Mouse (Mus musculus): ENCODE results near the gene Atp6v0e.

Gene Atp6v0e

DNA sequence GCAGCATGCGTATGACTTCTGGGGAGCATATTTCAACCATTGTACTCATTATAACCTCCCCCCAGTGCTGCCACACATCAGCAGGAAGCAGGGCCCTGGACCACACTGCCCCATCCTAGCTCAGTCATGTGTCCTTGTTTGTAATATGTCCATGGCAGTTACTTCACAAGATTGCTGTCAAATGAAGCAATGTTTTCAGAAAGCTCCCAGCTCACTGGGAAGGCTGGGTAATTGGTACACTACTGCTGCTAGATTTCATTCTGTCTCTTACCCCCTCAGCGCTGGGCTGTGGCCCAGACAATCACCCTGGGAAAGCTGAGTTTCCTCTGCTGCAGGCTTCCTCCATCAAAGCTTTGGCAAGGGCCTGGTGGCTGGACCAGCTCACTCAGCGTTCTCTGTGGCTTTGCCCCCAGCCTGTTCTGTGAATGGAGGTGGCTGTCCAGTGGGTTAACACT, 22.7 kb upstream of the Atp6v0e start:
- DNase-seq (ENCODE audit: low read depth), result no peak

GRCm38 (mm10) chr17:26643456-26643855, 19.6 kb upstream of the Atp6v0e start:
- DNase-seq (ENCODE audit: low read depth), result no peak

GRCm38 (mm10) chr17:26643993-26644392, 19.0 kb upstream of the Atp6v0e start:
- no peak for DNase-seq (ENCODE audit: low read depth)

- DNase-seq (ENCODE audit: low read depth), result no peak
These were observed 18.3 kb upstream of the Atp6v0e start for GRCm38 (mm10) chr17:26644509-26645410.

DNA sequence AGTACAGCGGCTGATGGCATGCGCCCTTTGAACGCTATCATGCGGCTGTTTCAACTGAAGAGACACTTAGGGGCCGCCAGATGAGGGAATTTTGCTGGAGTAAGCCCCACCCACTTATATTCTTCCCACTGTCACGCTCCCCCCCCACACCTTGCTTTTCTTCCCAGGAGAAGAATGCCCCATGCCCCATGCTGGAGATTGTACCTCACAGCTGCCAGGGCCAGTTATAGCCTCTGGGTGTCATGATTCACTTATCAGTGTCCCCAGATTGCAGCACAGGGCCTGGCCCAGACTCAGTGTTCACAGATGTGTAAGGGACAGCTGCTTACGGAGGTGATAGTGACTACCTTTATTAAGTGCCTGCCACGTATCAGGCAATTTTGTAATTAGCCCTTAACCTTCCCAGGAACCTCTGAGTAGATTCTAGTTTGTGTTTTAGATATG, 17.6 kb upstream of the Atp6v0e start:
- no peak for DNase-seq (ENCODE audit: low read depth)

DNA sequence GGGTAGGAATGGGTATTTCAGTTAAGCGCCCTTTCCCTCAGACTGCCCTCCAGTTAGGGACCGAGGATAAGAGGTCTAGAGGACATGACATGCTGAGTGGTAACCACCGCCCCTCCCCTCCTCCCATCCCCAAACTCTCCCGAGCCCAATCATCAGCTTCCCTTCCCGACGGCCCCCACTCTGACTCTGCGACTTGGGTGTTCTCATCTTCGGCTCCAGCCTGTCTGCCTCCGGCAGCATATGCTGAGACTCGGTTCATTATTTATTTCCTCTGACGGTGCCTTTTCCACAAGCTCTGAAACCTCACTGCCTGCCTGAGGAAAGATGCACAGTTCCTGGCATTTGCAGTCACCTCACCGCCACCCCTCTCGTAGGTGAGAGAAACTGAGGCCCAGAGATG, 15.7 kb upstream of the Atp6v0e start:
- no peak for DNase-seq (ENCODE audit: low read depth)

- no peak for DNase-seq (ENCODE audit: low read depth)
These were observed 13.5 kb upstream of the Atp6v0e start for GRCm38 (mm10) chr17:26649565-26649964.

DNA sequence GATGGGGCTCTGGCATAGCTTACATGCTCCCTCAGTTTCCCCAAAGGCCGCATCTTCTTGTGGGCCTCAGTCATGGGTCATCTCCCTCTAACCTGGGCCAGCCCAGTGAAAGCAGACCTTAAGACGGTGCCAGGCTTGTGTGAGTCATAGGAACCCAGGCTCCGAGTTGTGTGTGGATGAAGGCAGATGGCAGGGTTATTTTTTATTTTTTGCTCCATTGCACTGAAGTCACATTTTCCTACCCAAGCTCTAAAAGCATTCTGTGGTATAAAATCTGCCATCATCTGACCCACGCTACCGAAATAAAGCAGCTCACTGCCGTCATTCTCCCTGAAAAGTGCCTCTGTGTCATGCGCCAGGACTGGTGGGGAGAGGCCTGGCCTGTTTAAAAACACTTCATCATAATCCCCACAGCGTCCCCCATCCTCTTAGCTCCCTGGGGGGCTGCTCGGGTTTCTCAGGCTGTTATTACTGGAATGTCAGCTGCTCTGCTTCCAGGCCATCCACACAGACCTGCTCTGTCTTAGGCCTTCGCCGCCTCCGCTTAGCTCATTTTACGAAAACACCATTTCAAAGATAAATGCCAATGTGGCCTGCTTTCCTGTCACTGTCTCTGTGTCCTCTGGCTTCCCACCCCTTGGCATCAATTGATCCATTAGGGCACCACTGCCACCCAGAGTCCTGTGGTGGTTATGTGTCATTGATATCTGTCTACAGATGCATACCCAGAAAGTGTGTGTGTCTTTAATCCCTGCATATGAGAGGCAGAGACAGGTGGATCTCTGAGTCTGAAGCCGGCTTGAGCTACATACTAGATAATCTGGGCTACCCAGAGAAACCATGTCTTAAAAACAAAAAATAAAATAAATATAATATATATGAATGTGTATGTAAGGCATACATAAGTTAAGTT, 12.3 kb upstream of the Atp6v0e start:
- no peak for DNase-seq (ENCODE audit: low read depth)

DNA sequence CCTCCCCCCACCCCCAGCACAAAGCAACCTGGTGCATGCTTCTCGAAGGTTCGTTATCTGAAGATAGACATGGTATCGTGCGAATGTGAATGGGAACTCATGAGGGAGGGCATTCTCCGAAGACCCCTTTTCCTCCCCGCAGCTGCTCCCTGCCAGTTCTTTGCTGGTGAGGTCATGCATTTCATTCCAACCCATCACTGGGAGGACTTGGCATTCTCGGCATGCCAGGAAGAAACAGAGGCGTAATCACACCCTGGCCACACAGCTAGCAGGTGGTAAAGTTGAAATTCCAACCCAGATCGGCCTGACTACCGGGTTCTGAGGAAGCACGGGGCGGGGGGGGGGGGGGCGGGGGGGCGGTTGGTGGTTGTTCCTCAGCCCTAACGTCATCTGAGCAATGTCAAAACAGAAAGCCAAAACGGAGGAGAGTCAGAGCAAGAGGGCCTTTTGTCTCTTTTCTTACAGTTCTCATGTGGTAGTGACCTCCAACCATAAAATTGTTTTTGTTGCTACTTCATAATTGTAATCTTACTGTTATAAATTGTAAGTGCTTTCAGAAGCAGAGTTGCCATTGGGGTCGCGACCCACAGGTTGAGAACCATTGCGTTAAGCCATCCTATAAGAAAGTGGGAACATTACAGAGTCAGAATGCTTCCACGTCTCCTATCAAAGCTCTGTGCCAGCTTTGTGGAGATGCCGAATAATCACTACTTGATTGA, 4.0 kb upstream of the Atp6v0e start:
- DNase-seq (ENCODE audit: low read depth), result no peak

DNA sequence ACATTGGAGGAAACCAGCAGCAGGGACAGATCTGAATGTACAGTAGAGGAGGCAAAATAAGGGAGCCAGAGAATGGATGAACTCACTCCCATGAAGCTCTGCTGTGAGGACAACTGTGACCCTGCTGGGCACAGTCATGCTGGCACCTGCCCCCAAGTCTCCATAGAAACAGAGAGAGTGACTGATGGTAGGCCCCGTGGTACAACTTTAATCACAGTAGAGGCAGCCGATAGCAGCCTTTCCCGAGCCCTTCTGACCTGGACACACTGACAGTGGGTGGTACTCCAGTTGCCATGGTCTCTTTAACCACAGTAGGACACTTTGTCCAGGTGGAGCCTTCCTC, 3.5 kb upstream of the Atp6v0e start:
- DNase-seq (ENCODE audit: low read depth), result no peak

DNA sequence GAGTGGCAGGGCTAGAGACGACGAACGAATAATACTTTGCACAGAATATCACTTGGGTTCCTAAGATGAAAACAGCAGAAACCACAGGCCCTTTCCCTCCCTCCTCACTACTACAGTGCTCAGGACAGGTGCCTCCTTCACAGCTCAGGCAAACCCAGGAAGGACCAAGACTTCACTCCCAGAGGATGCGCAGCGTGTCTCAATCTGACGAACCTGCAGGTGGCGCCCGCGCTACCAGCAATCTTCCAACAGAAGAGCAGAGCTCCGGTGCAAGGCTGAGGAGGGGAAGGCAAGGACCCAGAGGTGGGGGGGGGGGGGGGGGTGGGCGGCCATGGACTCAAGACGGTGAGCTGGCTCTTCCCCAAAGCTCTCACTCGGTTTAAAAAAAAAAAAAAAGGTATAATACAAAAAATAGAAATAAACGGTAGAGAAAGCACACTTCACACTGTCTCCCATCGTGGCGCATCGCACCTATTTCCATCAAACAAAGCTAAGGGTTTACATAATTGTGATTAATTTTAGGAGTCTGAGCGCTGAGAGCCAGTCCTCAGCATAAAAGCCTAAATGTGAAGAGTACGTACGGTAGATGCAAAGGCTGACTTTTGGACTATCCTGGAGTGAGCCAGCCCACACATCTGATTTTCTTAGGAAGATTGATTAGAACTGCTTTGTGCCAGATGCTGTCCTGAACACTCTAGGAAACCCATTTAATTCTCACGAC, 2.7 kb upstream of the Atp6v0e start:
- peak; percentile 85 for DNase-seq (ENCODE audit: low read depth)

DNA sequence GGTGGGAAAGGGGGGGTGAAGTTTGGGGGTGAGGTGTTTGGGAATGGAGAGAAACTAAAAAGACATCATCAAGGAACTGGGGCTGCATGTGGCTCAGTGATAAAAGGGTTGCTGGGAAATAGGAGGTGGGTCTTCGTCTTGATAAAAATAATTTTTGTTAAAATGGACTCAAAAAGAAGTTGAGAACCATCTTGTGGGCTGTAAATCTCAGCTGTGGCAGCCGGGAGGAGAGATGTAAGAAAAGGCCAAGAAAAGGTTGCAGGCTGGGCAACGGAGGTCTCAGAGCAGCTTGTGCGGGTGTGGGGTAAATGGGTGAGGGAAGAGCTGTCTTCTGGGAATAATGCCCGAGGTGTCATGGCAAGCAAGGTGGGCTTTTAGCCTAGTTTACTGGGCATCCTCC, 827 bp upstream of the Atp6v0e start:
- DNase-seq (ENCODE audit: low read depth), result no peak

DNA sequence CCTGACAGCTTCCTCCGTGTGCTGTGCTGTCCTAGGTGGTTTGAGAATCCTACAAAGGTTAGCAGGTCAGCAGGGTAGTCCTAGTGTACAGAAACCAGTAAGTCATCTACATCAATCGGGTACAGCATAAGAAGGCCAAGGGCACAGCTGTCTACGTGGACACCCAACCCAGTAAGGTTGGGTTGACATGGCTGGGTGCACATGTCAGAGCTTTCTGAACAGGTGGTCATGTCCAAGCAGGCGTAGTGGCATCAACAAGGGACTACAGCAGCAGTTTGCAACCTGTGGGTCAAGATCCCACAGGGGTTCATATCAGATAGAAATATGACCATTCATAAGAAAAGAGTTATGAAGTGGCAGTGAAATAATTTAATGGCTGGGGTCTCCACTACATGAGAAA, 2.6 kb downstream of the Atp6v0e start:
- DNase-seq (ENCODE audit: low read depth), result no peak

- DNase-seq (ENCODE audit: low read depth), result no peak
These were observed 8.2 kb downstream of the Atp6v0e start for GRCm38 (mm10) chr17:26671268-26671667.

DNA sequence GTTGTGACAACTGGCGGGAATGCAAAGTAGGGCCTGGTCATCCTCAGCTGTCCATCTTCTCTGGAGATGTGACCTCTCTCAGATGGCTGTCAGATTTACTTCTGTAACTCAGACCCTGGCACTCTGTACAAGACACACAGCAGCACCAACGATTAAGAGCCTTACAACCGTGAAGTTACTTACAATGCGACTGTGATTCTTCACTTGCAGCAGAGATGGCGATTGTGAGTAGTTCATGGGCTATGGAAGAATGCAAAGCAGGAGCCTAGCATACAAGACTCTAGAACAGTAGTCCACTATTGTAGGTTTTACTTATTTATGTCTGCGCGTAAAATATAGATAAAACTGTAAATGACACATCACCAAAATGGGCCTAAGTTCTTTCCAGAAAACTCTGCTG, 12.8 kb downstream of the Atp6v0e start:
- no peak for DNase-seq (ENCODE audit: low read depth)

GRCm38 (mm10) chr17:26676252-26676615, 13.2 kb downstream of the Atp6v0e start:
- DNase-seq (ENCODE audit: low read depth), result peak; percentile 97

DNA sequence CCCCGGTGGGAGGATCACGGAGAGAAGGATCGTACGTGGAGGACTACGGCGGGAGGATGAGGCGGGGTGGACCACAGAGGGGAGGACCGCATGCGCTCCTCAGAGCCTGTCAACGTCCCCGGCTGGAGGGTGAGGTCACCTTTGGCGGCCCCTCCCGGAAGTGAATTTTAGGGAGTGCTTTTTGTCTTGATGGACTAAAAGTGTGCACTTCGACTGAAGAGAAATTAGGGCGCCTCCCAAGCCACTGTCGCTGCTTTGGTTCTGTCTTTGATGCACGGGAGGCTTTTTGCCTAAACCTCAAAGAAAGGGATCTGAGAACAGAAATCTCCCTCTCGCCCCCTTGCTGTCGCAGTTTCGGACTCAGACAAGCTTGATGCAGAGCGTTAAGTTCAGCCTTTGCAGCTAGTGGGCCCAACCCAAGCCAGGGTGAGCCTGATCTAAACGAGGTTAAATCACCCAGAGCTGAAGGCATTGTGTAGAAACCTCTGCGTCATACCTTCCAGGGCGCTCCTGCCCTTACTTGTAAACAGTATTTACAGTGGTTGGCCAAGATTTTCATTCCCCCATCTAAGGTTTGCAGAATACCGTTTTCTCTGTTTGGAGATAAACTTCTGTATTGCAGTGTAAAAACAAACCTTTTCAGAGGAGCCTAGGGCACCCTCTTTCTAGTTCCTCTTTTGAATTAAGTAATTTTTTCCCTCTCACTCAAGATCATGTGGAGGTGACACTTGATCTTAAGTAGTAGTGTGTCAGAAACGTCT, 13.8 kb downstream of the Atp6v0e start:
- DNase-seq (ENCODE audit: low read depth), result peak; percentile 84

- DNase-seq (ENCODE audit: low read depth), result no peak
These were observed 14.9 kb downstream of the Atp6v0e start for GRCm38 (mm10) chr17:26677711-26678637.

GRCm38 (mm10) chr17:26681276-26681675, 18.2 kb downstream of the Atp6v0e start:
- DNase-seq (ENCODE audit: low read depth), result no peak
